Mouse (Mus musculus): ENCODE data around the gene Rimbp2.

- TF ChIP-seq CTCF (IDR thresholded peaks at IDR 0.05; ENCODE audit: extremely low read depth, insufficient read depth, insufficient read length, insufficient replicate concordance) (no peak), POLR2A (IDR thresholded peaks at IDR 0.05; ENCODE audit: low read depth, low read length) (no peak)
Measured at GRCm38 (mm10) chr5:128746261-128746660, 207.0 kb downstream of the Rimbp2 start.

Measured in spleen, adult 2 months (tissue).